Mouse (Mus musculus): ENCODE results near the gene AL607142.1.

DNA sequence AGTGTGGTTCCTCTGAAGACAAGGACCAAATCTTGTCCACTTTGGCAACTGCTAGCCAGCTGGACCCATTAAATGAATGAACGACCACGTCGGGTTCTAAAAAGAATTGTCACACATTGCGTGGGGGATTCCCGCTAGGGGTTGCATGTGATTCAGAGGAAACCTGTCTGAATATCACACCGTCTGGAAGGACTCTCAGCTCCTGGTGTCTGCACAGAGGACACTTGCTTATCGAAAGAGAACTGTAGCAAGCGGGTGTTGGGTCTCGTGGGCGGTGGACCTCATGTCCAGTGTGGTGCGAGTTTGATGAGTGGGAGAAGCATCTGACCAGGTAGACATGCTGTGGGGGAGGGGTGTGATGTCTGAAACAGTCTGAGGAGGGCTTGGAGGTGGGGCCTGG, 2.0 kb upstream of the AL607142.1 start:
- no peak for TF ChIP-seq CTCF (IDR thresholded peaks at IDR 0.05; ENCODE audit: insufficient read depth, low read depth, low read length)
- TF ChIP-seq POLR2A (IDR thresholded peaks at IDR 0.05; ENCODE audit: insufficient read depth, low read depth, low read length), result no peak
